Mouse (Mus musculus) brain, embryonic 14.5 days (tissue): Measurements from ENCODE around the gene Ube2d2b.

Experiments used
- CTCF ChIP-seq: fragments of 200-500 bp; IDR thresholded peaks from 2 replicates; pipeline ENCODE4 v1.5.1; 2012; ENCODE audit warnings: inconsistent platforms, mild to moderate bottlenecking, moderate library complexity, borderline replicate concordance; ENCODE audit not compliant: insufficient read depth, insufficient read length; ENCODE audit errors: extremely low read depth
- POLR2A ChIP-seq: fragments of 200-500 bp; IDR thresholded peaks from 2 replicates; pipeline ENCODE4 v1.6.1; 2012; ENCODE audit warnings: mild to moderate bottlenecking, inconsistent platforms, borderline replicate concordance; ENCODE audit not compliant: poor library complexity, insufficient read depth, insufficient read length, severe bottlenecking; ENCODE audit errors: extremely low read depth

DNA sequence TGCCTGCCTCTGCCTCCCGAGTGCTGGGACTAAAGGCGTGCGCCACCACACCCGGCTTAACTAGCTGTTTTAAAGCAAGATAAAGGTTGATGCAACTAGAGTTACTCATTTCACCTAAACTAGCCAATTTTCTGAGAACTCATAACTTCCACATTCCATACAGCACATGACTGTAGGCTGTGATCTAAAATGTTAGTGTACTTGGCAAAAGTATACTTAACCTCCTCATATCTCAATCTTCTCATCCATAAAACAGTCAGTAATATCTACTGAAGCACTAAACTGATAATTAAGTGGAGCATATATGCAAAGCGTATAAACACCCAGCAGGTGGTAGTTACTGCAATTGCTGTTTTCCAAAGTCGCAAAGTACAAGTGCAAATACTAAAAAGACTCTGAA, 43.4 kb downstream of the Ube2d2b start:
- TF ChIP-seq CTCF (no peak), POLR2A (no peak)
